Mouse (Mus musculus): ENCODE measurements around the gene Dld.

Gene Dld

DNA sequence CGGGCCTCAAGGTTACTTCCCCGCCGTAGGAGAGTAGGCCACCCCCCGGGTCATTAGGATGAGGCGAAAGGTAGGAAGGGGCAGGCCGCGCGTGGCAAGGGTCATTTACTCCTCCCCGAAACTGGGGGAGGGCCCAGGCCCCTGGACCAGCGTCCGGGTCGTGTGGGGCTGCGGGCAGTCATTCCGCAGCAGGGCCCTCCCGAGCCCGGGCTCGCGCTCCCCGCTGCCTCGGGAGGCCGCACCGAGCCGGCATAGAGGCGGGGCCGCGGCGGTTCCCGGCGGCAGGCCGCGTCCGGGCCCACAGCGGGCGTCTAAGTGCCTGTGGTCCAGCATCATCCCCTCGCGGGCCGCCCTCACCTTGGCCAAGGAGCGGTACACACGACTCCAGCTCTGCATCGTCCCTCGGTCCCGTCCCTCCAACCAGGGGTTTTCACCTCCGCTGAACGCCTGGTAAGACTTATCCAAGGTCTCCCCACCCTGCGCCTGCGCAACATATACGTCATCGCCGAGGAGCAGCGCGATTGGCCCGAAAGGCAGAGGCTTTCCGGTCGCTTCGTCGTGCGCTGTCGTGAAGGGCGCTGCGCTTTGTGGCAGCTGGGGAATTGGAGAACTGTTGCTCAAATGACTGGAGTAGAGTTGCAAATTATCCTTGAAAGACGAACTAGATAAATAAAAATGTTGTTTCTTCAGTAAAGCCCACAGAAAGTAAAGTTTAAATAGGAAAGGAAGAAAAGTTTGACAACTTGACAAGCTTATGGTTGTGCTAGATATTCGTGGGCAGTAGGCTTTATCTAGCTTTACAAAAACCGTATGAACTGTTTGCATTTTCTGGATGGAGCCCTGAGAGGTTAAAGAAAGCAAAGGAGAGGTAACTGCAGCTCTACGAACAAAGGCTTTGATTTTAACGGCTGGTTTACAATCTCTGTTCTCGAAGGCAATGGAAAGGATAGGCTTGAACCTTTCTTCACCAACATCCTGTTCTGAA lies at the start of gene Dld:
Gene Dld, minus strand, starts transcription at position 510 of the 985 bp plus-strand sequence.
- DNase-seq: peak; percentile 97

DNA sequence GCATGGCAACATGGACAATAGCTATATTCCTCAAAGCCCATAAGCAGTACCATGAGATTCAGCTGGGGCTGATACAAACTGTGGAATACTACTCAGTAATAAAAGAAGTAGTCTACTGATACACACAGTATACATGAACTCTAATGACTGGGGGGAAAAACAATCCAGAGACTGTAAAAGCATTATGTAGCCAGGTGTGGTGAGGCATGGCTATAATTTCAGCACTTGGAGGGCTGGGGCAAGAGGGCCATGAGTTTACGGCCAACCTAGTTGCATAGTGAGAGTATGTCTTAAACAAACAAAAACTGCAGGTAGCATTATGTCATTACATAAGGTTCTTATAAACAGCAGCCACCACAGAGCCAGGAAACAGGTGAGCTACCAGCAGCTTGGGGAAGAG lies 49.6 kb upstream of the Dld start:
- no peak for DNase-seq

DNA sequence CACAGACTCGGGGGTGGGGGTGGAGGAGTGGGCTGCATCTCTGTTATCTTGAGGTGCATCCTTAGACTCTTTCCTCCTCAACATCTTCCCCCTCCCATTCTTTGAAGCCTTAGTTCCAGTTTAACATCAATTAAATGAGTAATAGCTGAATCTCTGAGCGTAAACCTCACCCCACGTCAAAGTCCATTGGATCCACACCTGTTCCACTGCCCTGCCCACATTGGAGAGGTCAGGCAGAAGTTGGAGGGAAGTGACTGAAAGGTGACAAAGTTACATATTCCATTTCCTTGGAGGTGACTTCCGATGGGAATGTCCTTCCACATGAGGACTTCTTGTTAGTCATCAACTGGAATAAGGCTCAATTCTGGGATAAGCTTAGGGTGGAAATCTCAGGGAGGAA lies 46.5 kb upstream of the Dld start:
- no peak for DNase-seq

DNA sequence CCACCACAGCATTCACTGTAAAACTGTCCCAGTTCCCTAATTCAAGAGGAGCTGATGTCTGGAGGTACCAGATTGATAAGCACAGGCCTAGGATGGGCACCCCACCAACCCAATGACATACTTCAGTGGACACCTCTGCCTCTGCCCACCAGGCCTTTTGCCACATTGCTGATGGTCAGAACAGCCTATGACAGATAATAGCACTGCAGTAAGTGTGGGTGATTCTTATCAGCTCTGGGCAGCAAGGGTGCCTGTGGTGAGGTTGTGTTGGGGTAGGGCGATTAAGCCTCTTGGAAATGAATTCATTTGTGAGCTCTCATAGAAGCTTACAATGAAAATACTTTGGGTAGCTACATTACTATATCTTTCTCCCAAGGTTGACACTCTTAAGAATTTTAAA lies 44.6 kb upstream of the Dld start:
- no peak for DNase-seq

DNA sequence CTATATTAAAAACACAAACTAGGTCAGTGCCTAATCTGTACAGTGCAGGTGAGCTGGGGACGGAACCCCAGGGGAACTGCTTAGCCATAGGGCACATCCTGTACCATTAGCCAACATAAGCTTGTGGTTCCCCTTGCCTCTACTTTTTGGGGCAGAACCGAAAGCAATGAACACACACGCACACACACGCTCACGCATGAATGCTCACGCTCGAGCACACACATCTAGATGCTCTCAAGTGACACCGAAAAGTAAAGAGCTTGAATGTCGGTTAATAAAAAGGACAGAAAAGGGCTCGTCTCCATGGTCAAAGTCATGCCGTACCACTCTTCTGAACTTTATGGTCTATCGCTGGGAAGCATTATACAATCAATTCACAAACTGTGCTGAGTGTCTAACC lies 40.4 kb upstream of the Dld start:
- no peak for DNase-seq

DNA sequence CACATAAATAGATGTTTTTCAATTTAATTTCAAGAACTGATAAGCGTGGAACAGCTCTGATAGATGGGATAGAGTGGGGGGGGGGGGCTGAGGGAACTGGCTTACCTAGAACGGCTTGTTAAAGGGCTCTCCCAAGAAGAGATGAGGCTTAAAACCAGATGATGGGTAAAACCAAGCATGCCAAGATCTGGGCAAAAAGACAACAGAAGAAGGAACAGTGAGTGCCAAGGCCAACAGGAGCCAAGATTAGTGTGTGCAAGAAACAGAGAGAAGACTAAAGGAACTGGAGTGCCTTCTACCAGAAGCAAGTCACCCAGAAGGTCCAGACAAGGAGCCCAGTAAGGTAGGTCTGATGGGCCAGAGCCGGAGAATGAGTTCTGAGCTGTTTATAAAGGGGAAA lies 39.3 kb upstream of the Dld start, which contains the start of gene Slc26a3:
Gene Slc26a3, plus strand, starts transcription at position 301 of the 400 bp plus-strand sequence.
- no peak for DNase-seq

DNA sequence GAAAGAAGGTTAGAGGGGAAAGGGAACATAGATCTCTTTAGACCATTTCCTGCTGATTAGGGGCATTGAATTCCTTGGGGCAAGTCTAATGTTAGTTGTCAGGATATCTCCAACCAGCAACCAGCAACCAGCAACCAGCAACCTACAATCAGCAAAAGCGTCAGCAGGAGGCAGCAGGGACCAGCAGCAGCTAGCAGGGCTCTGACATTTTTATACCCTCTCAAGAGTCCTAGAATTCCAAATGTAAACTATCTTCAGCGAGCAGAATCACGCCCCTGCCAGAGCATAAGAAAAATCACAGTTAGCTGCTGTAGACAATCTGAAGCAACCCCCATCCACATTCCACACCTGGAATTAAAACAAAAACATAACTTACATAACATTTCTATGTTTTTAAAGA lies 36.0 kb upstream of the Dld start:
- DNase-seq: no peak

DNA sequence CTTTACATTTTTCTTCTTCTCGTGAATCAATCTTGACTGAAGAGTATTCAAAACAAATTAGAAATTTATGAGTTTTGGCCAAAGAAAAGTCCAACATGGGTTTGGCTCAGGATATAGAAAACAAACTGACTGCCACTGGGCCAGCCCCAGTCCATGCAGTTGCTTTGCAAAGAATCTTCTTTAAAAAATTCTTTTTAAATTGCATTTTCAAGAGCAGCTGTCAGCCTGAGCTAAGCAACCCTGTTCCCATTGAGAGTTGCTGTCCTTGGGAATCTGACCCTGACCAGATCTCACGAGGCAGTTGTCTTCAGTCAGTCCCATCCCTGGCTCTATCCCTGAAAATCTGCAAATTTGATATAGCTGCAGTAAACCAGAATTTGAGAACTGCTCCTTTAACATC lies 31.2 kb upstream of the Dld start:
- DNase-seq: no peak

DNA sequence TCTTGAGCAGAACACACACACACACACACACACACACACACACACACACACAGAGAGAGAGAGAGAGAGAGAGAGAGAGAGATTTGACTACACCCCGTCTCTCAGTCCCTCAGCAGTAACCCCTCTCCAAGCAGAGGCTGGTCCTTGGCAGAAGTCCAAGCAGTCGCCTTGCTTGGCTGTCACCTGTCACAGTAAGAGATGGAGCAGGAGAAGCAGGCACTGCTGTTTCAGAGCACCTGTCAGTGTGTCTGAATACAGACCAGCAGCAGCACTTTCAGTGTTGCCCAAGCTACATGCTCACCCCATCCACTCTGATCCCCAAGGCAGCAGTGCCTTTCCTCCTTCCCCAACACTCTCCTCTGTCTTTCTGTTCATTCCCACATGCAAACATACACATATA lies 29.6 kb upstream of the Dld start:
- DNase-seq: peak; percentile 55 to 65

DNA sequence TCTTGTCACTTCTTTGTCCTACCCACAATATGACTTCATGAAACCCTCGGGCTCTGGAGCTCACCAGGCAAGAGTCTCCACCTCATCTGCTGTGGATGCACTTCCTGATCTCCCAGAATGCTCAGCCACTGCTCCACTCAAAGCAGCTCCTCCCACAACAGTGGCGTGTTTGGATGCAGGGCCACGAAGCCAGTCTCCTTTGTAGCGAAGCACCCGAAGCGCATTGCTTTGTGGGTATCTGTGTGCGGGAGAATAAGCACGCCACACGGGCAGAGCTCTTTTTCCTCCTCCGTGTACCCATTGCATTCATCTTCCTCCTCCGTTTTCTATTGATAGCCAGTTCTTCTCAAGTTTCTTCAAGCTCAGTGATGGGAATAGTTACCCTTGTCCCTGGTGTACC lies 26.0 kb upstream of the Dld start:
- no peak for DNase-seq

DNA sequence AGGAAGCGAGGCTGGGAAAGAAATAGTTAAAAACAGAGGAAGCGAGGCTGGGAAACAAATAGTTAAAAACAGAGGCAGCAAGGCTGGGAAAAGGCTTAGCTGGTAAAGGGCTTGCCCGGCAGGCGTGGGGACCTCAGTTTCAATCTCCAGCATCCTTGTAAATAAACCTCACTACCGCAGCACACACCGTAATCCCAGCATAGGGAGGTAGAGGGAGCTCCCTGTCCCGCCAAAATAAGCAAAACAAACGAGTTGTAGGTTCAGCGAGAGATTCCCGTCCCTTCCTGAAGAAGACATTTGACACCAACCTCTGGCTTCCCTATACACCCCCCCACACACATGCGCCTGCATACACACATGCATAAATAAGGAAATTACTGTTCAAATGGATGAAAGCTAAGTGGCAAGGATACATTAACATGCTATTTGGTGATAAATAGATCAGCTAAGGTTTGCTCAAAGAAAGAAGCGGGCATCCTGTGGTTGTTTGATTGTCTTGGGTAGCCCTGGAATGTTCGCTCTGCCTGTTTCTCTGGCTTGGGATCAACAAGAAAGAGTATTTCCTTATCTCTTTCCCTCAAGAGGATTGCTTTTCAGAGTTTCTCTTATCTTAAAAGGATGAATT lies 25.2 kb upstream of the Dld start:
- DNase-seq: peak; percentile 9 to 24

DNA sequence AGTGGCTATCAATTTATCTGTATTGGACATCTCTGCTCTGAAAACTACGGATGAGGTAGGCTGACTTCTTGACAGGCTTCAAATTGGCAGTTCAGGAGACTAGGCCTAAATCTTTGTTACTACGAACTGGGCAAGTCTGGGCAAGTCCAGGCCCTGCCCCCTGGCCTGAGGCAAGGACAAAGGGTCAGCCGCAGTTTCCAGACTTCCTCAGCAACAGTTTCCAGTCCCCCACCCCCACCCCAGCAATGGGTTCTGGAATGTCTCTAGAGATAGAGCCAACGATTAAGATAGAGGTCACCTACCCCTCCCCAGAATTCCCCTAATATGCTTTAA lies 24.0 kb upstream of the Dld start:
- no peak for DNase-seq

DNA sequence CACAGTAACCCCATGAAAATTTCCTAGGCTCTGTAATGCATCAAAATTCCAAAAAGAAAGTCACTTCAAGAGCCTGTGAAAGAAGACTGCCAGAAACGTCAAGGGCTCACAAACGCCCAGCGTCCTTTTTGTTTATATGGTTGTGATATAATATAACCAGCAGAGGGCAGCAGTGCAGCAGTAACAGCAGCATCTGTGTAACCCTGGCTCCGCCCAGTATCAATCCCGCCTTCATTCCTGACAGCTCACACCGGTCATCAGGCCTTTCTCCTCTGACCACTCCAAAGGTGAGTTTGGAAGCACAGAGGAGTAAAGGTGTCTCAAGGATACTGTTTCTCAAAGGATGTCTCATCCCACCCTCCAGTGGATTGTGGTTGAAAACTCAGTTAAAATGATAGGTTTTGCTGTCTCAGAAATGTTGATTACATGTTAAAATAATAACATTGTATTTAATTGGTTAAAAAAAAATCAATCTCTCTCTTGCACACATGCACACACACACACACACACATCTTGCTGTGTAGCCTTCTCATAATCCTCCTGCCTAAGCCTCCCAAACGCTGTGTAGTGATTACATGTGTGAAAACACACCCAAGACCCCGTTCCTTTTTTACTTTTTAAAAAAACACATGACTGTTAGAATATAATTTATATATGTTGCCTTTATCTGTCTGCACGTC lies 23.5 kb upstream of the Dld start:
- peak; percentile 81 to 83 for DNase-seq

DNA sequence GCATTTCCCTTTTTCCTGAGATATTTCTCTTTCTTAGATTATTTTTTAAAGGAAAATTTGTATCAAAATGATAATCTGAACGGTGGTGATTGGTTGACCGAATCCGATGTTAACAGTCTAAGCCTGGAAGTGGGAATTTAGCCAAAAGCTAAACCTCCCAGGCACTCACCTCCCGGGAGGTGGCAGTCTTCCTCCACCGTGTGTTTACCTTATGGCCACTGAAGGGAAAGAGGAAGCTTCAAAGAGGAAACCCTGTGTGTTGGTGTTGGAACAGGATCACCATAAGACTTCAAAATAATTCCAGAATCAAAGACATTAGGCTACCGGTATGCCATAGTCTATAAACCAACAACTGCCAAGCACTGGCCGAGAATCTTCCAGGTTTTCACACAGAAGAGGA lies 18.4 kb upstream of the Dld start:
- no peak for DNase-seq

DNA sequence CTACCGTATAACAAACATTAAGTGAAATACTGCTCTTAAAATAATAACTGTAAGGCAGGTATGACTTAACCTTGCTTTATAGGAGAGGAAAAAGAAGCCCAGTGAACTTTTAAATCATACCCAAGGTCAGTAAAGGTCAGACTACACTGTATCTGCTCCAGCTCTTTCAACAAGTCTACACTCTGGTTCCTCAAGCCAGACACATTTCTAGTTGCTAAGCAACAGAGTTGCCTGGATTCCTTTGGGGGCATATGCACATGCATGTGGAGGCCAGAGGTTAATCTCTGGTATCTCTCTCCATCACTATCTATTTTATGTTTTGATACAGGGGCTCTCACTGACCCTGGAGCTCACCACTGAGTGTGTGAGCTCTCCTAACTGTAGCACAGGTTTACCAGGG lies 17.9 kb upstream of the Dld start:
- no peak for DNase-seq

DNA sequence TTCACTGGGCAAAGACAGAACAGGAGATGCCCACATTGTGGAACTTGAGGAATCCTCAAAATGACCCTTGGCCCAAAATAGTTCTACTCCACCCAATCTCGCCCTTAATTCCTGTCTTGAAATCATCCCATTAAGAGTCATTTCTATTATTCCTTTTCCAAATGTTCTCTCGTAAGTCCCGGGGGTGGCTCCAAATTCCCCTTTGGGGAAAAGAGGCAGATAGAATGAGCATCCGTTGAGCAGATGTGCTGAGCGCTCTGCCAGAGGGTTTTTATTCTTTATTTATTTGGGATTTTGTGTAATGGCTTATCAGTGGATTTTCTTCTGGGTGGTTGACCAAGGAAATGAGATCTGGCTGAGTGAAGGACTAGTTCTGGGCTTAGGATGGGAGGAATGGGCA lies 16.5 kb upstream of the Dld start:
- DNase-seq: no peak

DNA sequence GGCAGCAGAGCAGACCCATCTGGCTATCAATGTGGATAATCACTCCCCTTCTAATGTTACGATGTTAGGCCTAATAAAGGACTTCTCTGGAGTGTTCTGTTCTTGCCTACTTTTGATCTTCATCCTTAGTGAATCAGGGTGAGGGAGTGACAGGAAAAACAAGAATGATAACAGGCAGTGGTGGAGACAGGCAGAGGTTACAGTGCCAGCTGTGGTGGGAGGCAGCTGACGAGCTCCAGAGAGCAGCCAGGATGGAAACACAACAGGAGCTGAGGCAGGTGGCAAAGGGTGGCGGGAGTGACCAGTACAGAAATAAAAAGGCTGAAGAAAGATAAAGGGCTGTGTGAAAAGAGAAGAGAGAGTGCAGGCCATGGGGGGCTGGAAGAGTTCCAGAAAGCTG lies 15.2 kb upstream of the Dld start:
- no peak for DNase-seq

DNA sequence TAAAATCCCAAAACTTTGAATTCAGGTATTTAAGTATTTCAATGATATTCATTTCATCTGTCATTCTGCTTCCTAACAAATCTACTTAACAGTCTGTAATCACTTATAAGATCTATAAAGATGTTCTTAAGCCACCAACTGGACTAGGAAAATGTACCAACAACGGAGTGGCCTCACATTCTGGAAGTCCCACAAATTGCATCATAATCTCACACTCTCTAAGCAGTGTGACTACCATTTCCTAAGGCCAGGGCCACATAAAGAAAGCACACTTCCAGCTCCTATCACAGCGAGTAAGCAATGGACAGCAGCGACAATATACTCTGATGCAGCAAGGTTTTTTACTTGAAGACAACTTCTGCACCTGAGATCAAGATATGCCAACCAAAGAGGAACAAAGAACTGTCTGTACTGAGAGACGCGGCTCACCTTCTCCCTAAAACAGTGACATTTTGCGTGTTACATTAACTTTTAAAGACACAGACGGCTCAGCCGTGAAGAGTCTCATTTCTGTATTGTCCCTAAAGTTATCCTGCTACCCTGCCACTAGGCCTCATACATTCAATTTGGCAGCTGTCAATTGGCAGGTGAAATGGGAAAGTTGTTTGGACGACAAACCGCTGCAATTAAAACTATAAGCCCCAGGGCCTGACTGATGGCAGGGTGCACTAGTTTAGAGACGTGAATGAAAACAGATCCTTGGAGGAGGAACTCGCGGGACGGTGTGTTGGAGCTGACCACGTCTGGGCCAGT lies 886 bp downstream of the Dld start:
- no peak for DNase-seq

DNA sequence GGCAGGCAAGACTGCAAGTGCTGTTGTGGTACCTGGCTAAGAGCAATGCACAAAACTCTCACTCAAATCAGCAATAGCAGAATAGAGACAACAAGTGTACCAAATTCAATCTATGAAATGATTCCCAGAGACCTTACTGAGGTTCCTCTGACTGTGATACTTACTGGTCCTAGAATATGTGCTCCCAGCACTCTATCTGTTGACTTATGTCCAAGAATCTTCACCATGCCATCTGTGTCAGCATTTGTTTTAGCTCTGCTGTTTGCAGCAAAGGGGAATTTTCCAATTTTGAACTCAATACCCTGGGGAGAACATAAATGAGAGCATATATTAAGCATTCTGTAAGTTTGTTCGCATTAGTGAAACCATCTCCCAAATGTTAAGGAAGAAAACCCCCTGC lies 18.0 kb downstream of the Dld start:
- DNase-seq: peak in 1 of 2 experiments; percentile 45

DNA sequence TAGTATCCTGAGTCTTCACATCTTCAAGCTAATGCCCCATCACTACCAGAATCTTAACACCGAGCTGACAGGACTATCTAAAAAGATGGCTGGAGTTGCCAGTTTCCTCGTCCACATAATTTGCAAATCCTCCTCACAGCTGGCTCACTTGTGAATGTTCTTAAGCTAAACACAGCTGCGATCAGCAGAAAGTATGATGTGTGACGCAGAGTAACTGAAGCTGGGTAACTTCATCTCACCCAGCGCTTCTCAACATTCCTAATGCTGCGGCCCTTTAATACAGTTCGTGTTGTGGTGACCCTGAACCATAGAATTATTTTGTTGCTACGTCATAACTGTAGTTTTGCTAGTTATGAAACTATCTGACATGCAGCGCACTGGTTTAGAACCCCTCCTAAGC lies 24.1 kb downstream of the Dld start:
- no peak for DNase-seq

DNA sequence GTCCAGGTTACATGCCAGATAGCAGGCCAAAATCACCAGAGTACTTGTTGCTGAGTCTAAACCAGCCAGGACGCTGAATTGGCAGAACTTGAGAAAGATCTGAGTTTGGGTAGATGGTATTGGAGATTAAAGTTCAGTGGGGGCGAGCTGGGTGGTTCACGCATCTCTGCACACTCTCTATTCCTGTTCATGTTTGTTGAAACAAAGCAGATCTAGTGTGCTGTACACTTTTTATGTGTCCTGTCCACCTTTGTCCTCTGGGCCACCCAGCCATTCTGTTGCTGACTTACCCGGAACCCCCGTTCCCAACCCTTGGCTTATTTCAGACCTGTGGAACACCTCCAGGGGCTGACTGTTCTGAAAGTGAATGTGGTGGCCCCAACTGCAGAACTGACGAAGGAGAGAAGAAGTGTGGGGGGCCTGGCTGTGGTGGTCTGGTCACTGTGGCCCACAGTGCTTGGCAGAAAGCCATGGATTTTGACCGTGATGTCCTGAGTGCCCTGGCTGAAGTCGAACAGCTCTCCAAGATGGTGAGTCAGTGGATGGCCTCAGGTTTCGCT lies 28.0 kb downstream of the Dld start:
- no peak for DNase-seq

DNA sequence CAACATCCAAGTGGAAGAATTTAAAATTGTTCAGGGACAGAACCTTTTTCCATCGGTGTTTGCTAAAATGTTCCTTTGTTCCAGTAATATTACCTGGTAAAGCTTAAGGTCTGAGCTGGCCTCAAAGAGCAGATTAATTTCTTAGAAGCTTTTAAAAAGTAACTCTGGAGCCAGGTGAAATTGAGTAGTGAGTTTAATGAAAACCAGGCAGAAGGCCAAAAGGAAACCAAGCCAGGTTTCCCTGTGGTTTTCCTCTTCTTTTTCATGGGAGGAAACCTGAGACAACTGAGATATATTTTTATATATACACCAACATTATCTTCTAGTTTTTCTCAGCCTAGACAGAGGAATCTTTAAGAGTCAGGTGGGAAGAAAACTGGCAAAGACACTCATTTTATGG lies 29.7 kb downstream of the Dld start:
- DNase-seq: peak in 1 of 2 experiments; percentile 24

DNA sequence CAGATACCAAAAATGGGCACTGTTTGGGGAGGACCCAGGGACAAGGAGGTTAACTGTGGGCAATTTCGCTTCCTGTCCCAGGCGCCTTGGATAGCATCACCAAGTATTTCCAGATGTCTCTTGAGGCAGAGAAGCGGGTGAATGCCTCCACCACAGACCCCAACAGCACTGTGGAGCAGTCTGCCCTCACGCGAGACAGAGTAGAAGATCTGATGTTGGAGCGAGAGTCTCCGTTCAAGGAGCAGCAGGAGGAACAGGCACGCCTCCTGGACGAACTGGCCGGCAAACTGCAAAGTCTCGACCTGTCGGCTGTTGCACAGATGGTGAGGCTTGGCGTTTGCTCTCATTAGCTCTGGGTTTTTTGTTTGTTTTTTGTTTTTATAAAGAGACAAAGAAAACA lies 30.4 kb downstream of the Dld start:
- DNase-seq: peak; percentile 53 to 58
